Mouse (Mus musculus) embryonic facial prominence, embryonic 13.5 days (tissue): ENCODE results near the gene Usp39. TPM values are rescaled to one million over a fixed set of nuclear protein-coding genes. Genes with fewer than 3 reads are reported as not detected.

Experiments used
- ATAC-seq: fragments of 200-750 bp; cut with Nextera tagmentation; 2 replicates; pipeline ENCODE4 v1.8.0; 2017; ENCODE audit warnings: low read depth; ENCODE audit not compliant: insufficient number of reproducible peaks, insufficient read depth, low FRiP score, low TSS enrichment
- H3K27ac ChIP-seq: fragments of 300-500 bp; sonication (generic); 2 replicates; pipeline ENCODE4 v1.5.1; 2015; ENCODE audit warnings: moderate library complexity, mild to moderate bottlenecking, inconsistent platforms
- H3K27me3 ChIP-seq: fragments of 300-500 bp; sonication (generic); 2 replicates; pipeline ENCODE4 v1.6.1; 2015; ENCODE audit warnings: mild to moderate bottlenecking, inconsistent platforms
- H3K36me3 ChIP-seq: fragments of 300-500 bp; sonication (generic); 2 replicates; pipeline ENCODE4 v1.6.1; 2015; ENCODE audit warnings: mild to moderate bottlenecking, inconsistent platforms
- H3K4me1 ChIP-seq: fragments of 300-500 bp; sonication (generic); 2 replicates; pipeline ENCODE4 v1.6.1; 2015; ENCODE audit warnings: inconsistent platforms
- H3K4me2 ChIP-seq: fragments of 300-500 bp; sonication (generic); 2 replicates; pipeline ENCODE4 v1.6.1; 2015; ENCODE audit warnings: moderate library complexity, mild to moderate bottlenecking, inconsistent platforms
- H3K4me3 ChIP-seq: fragments of 300-500 bp; sonication (generic); 2 replicates; pipeline ENCODE4 v1.5.1; 2015; ENCODE audit warnings: mild to moderate bottlenecking, inconsistent platforms
- H3K9ac ChIP-seq: fragments of 300-500 bp; sonication (generic); 2 replicates; pipeline ENCODE4 v1.6.1; 2015; ENCODE audit warnings: mild to moderate bottlenecking, inconsistent platforms
- H3K9me3 ChIP-seq: fragments of 300-500 bp; sonication (generic); 2 replicates; pipeline ENCODE4 v1.6.1; 2016; ENCODE audit warnings: inconsistent platforms
- WGBS: fragments of 180-500 bp; shearing (Covaris S2); methylation state at CpG from one replicate; pipeline ENCODE4 v1.1.7; 2015; ENCODE audit warnings: mixed read lengths; 5-methylcytosine and 5-hydroxymethylcytosine counted together
- polyA plus RNA-seq: library from polyadenylated mRNA; unstranded; fragments of >200 nt; fragmentation: Nextera tagmentation; extraction: Ambion mirVana; gene quantifications from 2 replicates; pipeline ENCODE4 v1.2.1, GENCODE M21; 2015

Gene Usp39
- polyA plus RNA-seq, 1 experiment from 2014 or later = 54.1 TPM

DNA sequence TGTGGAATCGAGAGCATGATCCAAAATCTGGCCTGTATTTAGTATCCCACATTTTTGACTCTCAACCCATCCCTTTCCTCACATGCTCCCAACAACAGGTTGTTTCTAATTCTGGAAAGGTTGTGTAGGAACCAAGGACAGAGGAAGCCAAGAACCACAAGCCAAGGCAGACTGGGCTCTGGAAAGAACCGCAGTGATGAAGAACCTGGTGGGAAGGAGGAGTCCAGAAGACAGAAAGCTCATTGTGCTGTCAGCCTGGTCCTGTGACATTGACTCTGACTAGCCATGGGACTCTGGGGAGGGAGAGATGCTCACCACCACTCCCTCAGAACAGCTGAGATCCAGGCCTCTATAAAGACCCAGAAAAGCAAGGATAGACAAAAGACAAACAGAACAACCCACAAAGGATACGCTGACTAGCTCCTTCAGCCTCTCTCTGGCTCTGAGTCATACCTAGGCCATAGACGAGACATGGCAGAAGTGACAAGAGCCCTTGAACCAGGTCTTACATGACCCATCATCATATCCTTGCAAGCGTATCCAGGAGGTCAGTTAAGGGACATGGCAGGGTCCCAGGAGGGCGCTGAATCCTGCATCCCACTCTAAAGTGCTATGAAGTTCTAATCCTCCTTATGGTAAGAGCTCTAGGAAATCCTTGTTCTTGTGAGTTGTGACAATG lies 38.3 kb upstream of the Usp39 start:
- peaks cover 6% of the 10 kb centered on the region for H3K27me3 ChIP-seq
- no peak overlapping the region for H3K27ac ChIP-seq
- no peaks in the 10 kb centered on the region for H3K9me3 ChIP-seq
- ATAC-seq = no peak
- no peak overlapping the region for H3K4me2 ChIP-seq
- no peak overlapping the region for H3K9ac ChIP-seq
- no peak overlapping the region for H3K4me3 ChIP-seq
- H3K4me1 ChIP-seq = peaks cover 18% of the 10 kb centered on the region
- peaks cover 31% of the 10 kb centered on the region for H3K36me3 ChIP-seq
- WGBS = 86% methylated on average over 6 of the region's 6 CpGs

DNA sequence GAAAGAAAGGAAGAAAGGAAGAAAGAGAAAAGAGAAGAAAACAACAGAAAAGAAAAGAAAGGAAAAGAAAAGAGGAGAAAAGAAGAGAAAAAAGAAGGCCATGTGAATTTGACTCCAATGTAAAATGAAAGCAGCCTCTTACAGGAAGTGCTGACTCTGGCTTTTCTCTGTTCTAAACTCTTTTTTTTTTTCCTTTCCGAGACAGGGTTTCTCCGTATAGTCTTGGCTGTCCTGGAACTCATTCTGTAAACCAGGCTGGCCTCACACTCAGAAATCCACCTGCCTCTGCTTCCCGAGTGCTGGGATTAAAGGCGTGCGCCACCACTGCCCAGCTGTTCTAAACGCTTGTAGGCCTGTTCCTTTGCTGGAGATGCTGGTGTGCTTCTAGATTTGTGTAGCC lies 37.5 kb upstream of the Usp39 start:
- Histone ChIP-seq H3K4me2 (no peak overlapping the region), H3K27me3 (peaks cover 6% of the 10 kb centered on the region), H3K9ac (no peak overlapping the region), H3K4me3 (no peak overlapping the region), H3K9me3 (no peaks in the 10 kb centered on the region), H3K36me3 (peaks cover 25% of the 10 kb centered on the region), H3K4me1 (peaks cover 12% of the 10 kb centered on the region), H3K27ac (no peak overlapping the region)
- no peak for ATAC-seq
- 76% methylated on average over 6 of the region's 6 CpGs for WGBS

DNA sequence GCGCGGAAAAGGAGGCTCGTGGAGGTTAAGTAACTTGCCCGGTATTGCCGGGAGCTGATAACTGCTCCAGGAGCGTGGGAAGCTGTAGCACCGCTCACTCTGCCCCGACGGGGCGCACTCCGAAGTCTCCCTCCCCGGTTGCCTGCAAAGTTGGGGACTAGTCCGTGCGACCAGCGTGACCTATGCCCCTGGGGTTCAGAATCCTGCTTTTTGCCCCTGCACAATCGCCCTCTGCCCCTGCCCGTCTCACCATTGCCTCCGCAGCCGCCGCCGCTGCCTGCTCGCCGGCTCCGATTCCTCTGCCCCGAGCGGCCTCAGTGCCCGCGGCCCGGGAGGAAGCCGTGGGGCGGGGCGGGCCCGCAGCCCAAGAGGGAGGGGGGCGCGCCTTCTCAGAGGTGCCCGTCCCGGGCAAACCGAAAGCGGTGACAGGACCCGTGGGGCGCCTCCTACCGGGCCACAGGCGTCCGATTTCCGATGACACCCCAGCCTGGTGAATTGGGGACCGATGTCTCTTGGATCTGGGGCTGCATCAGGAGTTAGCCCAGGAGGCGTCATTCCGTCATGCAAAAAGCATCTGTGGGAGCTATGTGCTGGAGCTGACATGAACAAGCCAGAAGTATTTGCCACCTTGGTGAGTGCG lies 35.3 kb upstream of the Usp39 start, which contains the start of gene Vamp5:
Gene Vamp5, minus strand, starts transcription at position 338 of the 640 bp plus-strand sequence.
- Histone ChIP-seq H3K9me3 (no peaks in the 10 kb centered on the region), H3K27ac (peak within 1 kb of the TSS; percentile 29; the same call in 1 of the 2 replicates), H3K4me3 (peak within 1 kb of the TSS; percentile 60), H3K4me2 (peak within 1 kb of the TSS; percentile 78), H3K9ac (peak within 1 kb of the TSS; percentile 75), H3K4me1 (peaks cover 11% of the 10 kb centered on the region), H3K36me3 (peaks cover 12% of the 10 kb centered on the region), H3K27me3 (peaks cover 6% of the 10 kb centered on the region)
- under 1% methylated on average over 49 of the region's 49 CpGs for WGBS
- ATAC-seq = peak; percentile 75; the same call in 1 of the 2 replicates

DNA sequence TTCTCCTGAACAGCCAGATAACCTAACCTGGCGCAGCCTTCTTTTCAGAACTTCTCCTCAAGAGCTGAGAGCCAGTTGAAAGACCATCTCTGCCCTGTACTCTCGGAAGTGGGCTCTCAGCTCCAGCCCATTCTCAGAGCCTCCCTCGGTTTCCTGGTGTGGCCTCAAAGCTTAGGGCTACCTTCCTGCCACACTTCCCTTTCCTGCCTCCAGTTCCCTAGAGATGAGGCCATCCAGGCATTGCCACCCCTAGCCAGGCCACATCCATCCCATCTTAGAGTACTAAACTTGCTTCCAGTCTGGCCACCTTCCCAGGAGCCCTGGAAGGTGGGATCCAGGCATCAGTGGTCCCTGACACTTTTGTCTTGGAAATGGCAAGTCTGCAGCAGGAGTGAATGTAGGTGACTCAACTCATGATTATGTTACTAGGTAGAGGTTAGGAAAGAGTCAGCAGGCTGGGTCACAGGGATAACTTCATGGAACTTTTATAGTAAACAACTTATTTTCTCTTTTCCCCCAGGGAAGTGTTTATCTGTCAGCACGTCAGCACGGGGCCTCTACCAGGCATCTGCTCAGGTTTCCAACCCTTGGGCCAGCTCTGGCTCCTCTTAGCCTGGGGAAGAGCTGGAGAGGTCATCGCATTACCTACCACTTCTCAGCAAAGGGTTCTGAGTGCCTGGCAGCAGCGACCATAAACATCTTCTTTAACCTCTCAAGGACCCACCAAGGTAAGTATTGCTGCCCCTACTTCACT lies 34.6 kb upstream of the Usp39 start:
- Histone ChIP-seq H3K4me3 (peak overlapping the region; percentile 60), H3K27me3 (peaks cover 6% of the 10 kb centered on the region), H3K4me1 (peaks cover 11% of the 10 kb centered on the region), H3K27ac (peak overlapping the region; percentile 29; the same call in 1 of the 2 replicates), H3K9ac (peak overlapping the region; percentile 75), H3K9me3 (no peaks in the 10 kb centered on the region), H3K4me2 (peak overlapping the region; percentile 78), H3K36me3 (0 out of 2 replicates have a peak, but pooled peaks cover 5% of the 10 kb centered on the region)
- no peak for ATAC-seq
- WGBS = 37% methylated on average over 7 of the region's 7 CpGs

DNA sequence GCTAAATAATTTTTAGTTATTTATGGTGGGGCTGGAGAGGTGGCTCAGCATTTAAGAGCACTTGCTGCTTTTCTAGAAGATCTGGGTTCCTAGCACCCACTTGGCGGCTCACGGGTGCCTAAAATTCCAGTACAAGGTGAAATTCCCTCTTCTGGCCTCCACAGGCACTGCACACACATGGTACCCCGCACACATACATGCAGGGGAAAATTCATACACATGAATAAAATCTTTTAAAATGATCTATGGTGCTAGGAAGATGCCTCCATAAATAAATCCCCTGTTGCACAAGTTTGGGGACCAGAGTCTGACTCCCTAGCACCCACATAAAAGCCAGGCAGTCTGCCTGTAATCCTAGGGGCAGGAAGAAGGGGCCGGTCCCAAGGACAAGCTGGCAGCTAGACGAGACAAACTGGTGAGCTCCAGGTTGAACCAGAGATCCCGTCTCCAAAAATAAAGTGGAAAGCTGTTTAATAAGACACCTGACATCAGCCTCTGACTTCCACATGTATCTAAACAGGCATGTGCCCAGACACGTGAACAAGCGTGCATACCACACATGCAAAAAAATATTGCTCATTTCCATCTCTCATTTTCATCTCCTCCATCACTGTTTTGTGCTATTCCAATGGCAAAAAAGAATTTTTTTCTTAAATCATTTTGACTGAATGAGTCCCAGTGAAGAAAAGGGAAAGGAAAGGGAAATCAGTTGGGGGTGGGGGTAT lies 33.7 kb upstream of the Usp39 start:
- WGBS = 85% methylated on average over 8 of the region's 8 CpGs
- peaks cover 6% of the 10 kb centered on the region for H3K27me3 ChIP-seq
- no peak overlapping the region for H3K4me2 ChIP-seq
- H3K4me1 ChIP-seq = peaks cover 11% of the 10 kb centered on the region
- no peak overlapping the region for H3K27ac ChIP-seq
- no peaks in the 10 kb centered on the region for H3K36me3 ChIP-seq
- ATAC-seq = no peak
- H3K9ac ChIP-seq = no peak overlapping the region
- H3K4me3 ChIP-seq = no peak overlapping the region
- H3K9me3 ChIP-seq = no peaks in the 10 kb centered on the region

DNA sequence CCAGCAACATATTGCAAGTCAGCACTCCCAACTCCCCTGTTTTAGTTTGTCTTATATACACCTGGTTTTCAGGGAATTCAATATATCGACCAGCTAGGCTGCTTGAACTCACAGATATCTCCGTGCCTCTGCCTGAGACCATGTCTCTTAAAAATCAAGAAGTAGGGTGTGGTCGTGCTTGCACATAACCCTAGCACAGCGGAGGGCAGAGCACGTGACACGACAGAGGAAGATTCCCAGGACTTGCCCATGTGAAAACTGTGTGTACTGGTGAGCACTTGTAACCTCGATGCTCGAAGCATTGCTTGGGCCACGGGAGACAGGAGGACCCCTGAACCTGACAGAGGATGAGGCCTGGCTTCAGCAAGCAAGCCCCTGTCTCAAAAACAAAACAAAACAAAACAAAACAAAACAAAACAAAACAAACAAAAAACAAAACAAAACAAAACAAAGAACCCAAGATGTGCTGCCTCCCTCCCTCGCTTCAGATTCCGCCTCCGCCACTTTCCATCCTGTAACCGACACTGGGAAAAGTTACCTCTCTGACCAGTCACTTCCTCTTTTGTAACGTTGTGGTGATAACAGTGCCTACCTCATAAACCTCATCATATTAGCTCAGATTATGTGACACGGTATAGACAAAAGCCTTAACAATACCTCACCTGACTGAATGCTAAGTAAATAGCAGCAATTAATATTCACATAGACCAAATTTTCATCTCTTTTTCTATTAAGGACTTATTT lies 30.0 kb upstream of the Usp39 start:
- Histone ChIP-seq H3K9me3 (no peaks in the 10 kb centered on the region), H3K27me3 (peaks cover 6% of the 10 kb centered on the region), H3K4me2 (no peak overlapping the region), H3K27ac (no peak overlapping the region), H3K4me1 (peaks cover 16% of the 10 kb centered on the region), H3K4me3 (no peak overlapping the region), H3K36me3 (no peaks in the 10 kb centered on the region), H3K9ac (no peak overlapping the region)
- ATAC-seq = no peak
- 81% methylated on average over 15 of the region's 15 CpGs for WGBS

DNA sequence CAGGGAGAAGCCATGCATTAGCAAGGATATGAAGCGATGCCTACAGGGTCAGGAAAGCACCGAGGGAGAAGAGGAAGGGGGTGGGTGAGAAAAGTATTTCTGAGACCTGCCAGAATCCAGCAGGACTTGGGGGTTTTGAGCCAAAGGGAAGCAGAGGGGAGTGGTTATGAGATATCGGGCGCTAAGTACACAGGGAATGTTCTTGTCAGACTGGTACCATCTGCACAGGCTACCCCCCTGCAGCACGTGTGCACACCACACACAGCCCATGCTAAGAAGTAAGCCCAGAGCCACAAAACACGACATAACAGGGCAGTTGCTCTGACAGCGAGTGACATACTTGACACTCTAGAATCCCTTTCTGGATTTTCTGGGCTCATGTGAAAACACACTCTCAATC lies 29.2 kb upstream of the Usp39 start:
- no peak overlapping the region for H3K9ac ChIP-seq
- no peak for ATAC-seq
- no peak overlapping the region for H3K4me3 ChIP-seq
- peaks cover under 1% of the 10 kb centered on the region for H3K27me3 ChIP-seq
- 55% methylated on average over 7 of the region's 7 CpGs for WGBS
- no peak overlapping the region for H3K27ac ChIP-seq
- no peaks in the 10 kb centered on the region for H3K36me3 ChIP-seq
- H3K9me3 ChIP-seq = no peaks in the 10 kb centered on the region
- H3K4me2 ChIP-seq = no peak overlapping the region
- H3K4me1 ChIP-seq = peaks cover 9% of the 10 kb centered on the region; the same call in 1 of the 2 replicates

DNA sequence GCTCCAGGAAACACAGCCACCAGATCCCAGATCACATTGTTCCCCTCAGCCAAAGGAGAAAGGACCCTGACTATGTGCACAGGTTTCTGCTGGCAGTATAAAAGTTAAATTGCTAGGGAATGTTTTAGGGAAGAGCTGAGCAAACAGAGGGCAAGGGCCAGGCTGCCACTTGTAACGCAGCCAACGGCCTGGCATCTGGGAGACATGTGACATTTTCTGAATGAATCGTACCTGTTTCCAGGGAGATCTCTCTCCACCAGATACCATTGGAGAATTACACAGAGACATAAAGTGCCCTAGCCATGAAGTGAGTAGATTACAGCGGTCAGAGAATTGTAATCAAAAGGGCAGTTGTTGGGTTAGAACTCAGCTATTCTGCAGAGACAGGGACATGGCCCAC lies 28.2 kb upstream of the Usp39 start:
- no peak overlapping the region for H3K4me3 ChIP-seq
- WGBS = 86% methylated on average over 4 of the region's 4 CpGs
- no peak for ATAC-seq
- H3K36me3 ChIP-seq = no peaks in the 10 kb centered on the region
- H3K9me3 ChIP-seq = no peaks in the 10 kb centered on the region
- H3K9ac ChIP-seq = no peak overlapping the region
- H3K4me2 ChIP-seq = no peak overlapping the region
- H3K27ac ChIP-seq = no peak overlapping the region
- H3K27me3 ChIP-seq = no peaks in the 10 kb centered on the region
- peaks cover 9% of the 10 kb centered on the region; the same call in 1 of the 2 replicates for H3K4me1 ChIP-seq

DNA sequence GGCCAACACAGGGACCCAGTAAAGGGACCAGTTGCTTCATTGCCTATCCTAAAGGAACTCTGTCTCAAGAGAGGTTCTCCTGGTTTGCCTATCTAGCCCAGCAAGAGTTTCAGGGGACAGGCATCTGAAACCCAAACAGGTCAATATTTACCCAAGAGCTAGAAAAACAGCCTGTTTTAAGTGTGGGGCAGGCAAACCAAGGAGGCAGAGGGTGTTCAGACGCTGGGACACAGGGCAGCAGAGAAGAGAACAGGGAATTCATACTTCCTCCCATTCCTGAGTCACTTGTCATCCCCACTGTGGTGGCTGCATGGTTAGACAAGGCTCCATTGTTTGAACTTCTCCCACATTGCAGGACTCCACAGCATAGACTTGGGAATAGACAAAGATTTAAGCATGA lies 26.6 kb upstream of the Usp39 start:
- Histone ChIP-seq H3K27ac (peak overlapping the region; percentile 68), H3K4me2 (no peak overlapping the region)
- 4% methylated on average over 1 of the region's 1 CpGs for WGBS

DNA sequence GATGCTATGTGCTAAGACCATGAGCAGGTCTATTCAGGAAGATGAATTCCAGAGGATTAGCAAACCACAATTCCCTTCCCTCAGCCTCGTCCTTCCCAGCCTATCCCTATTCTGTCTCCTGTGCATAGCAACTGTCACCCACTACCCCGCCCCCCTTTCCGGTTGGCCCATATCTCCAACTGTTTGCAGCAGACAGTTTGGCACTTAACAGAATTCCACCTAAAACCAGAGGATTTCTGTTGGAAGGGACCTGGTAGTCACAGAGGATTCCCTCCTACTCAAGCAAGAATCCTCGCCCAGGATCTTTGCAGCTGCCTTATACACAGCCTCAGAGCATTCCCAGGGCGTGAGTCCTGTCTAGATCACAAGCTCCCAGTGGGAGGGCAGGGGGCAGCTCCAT lies 26.2 kb upstream of the Usp39 start:
- Histone ChIP-seq H3K9ac (0 out of 2 replicates have a peak overlapping the region, but pooled peaks have one; percentile 27), H3K27ac (peak overlapping the region; percentile 68), H3K4me2 (no peak overlapping the region), H3K4me1 (peaks cover 9% of the 10 kb centered on the region; the same call in 1 of the 2 replicates), H3K36me3 (no peaks in the 10 kb centered on the region), H3K9me3 (no peaks in the 10 kb centered on the region), H3K27me3 (no peaks in the 10 kb centered on the region), H3K4me3 (no peak overlapping the region)
- peak; percentile 71; the same call in 1 of the 2 replicates for ATAC-seq
- 43% methylated on average over 5 of the region's 5 CpGs for WGBS

More for the DNA sequence above, 26.6 kb upstream of the Usp39 start:
- Histone ChIP-seq H3K4me1 (peaks cover 9% of the 10 kb centered on the region; the same call in 1 of the 2 replicates), H3K27me3 (no peaks in the 10 kb centered on the region), H3K4me3 (no peak overlapping the region), H3K9me3 (no peaks in the 10 kb centered on the region), H3K36me3 (no peaks in the 10 kb centered on the region), H3K9ac (0 out of 2 replicates have a peak overlapping the region, but pooled peaks have one; percentile 27)
- ATAC-seq = no peak
